Mouse (Mus musculus) kidney, postnatal 0 days (tissue): ENCODE measurements around the gene Dus2. TPM values are rescaled to one million over a fixed set of nuclear protein-coding genes. Genes with fewer than 3 reads are reported as not detected.

Experiments used
- ATAC-seq: fragments of 200-750 bp; cut with Nextera tagmentation; replicated peaks from 2 replicates; pipeline ENCODE4 v1.8.0; 2017; ENCODE audit warnings: low read depth, moderate number of reproducible peaks, moderate TSS enrichment, moderate library complexity; ENCODE audit not compliant: low FRiP score
- DNase-seq: peaks from one replicate; pipeline ENCODE4 v3.0.0-alpha.2; 2016; ENCODE audit warnings: low spot score
- H3K27ac ChIP-seq: fragments of 300-500 bp; sonication (generic); 2 replicates; pipeline ENCODE4 v1.5.1; 2014; ENCODE audit warnings: mild to moderate bottlenecking
- H3K27me3 ChIP-seq: fragments of 300-500 bp; sonication (generic); 2 replicates; pipeline ENCODE4 v1.6.1; 2014; ENCODE audit warnings: low read length, mixed read lengths; ENCODE audit not compliant: insufficient read depth
- H3K36me3 ChIP-seq: fragments of 300-500 bp; sonication (generic); 2 replicates; pipeline ENCODE4 v1.6.1; 2014; ENCODE audit warnings: low read length, mixed read lengths; ENCODE audit not compliant: insufficient read depth
- H3K4me1 ChIP-seq: fragments of 300-500 bp; sonication (generic); replicated peaks from 2 replicates; pipeline ENCODE4 v1.6.1; 2014; ENCODE audit warnings: antibody characterized with exemption, low read length, mixed read lengths; ENCODE audit not compliant: insufficient read depth
- H3K4me2 ChIP-seq: fragments of 300-500 bp; sonication (generic); 2 replicates; pipeline ENCODE4 v1.6.1; 2014; ENCODE audit warnings: mild to moderate bottlenecking, low read length, moderate library complexity, mixed read lengths
- H3K4me3 ChIP-seq: fragments of 300-500 bp; sonication (generic); replicated peaks from 2 replicates; pipeline ENCODE4 v1.5.1; 2014; ENCODE audit warnings: low read depth, low read length
- H3K9ac ChIP-seq: fragments of 300-500 bp; sonication (generic); 2 replicates; pipeline ENCODE4 v1.6.1; 2014; ENCODE audit warnings: low read depth, low read length
- H3K9me3 ChIP-seq: fragments of 300-500 bp; sonication (generic); replicated peaks from 2 replicates; pipeline ENCODE4 v1.6.1; 2016; ENCODE audit warnings: low read length, inconsistent platforms, mixed read lengths
- CTCF ChIP-seq: IDR thresholded peaks from 2 replicates; pipeline ENCODE4 v1.5.1; 2016; ENCODE audit warnings: antibody characterized with exemption, low read depth, mild to moderate bottlenecking, moderate library complexity
- WGBS: fragments of 180-500 bp; shearing (Covaris S2); extraction: QIAGEN DNeasy Blood & Tissue Kit; methylation state at CpG from one replicate; pipeline ENCODE4 v1.1.7; 2014; 5-methylcytosine and 5-hydroxymethylcytosine counted together
- microRNA-seq: library from miRNA; unstranded; fragments of <30 nt; microRNA quantifications from one replicate; pipeline ENCODE4, GENCODE M21; 2016
- polyA plus RNA-seq: library from polyadenylated mRNA; unstranded; fragments of >200 nt; fragmentation: Nextera tagmentation; extraction: Ambion mirVana; gene quantifications from 2 replicates; pipeline ENCODE4 v1.2.1, GENCODE M21; 2015

The Dus2 gene
- polyA plus RNA-seq, 1 experiment from 2014 or later = 11.7 TPM

DNA sequence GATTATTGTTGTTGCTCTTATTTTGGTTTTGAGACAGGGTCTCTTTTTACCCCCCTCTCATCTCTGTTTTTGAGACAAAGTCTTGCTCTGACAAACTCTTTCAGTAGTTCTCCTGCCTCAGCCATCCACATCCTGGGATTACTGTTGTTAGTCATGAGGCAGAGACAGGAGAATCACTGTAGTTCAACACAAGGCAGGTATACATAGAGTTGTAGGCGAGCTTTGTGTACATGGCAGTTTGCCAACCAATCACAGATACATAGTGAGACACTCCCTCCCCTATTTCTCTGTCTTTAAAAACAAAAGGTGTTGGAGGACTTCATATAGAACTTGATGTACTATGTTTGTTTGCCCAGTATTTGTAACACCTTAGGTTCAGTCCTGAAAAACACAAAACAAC is 83.5 kb downstream of the Dus2 start:
- Histone ChIP-seq H3K27me3 (no peaks in the 10 kb centered on the region), H3K27ac (no peak overlapping the region), H3K4me2 (no peak overlapping the region), H3K9ac (no peak overlapping the region), H3K4me1 (0 out of 2 replicates have a peak, but pooled peaks cover 4% of the 10 kb centered on the region), H3K9me3 (no peaks in the 10 kb centered on the region), H3K4me3 (no peak overlapping the region), H3K36me3 (peaks cover 11% of the 10 kb centered on the region; the same call in 1 of the 2 replicates)
- no peak for TF ChIP-seq CTCF
- DNase-seq (no peak), ATAC-seq (no peak)
- 77% methylated on average over 1 of the region's 1 CpGs for WGBS

GRCm38 (mm10) chr8:106075161-106075862 is 84.2 kb downstream of the Dus2 start:
- Histone ChIP-seq H3K4me2 (no peak overlapping the region), H3K9ac (no peak overlapping the region), H3K9me3 (no peaks in the 10 kb centered on the region), H3K36me3 (peaks cover 11% of the 10 kb centered on the region; the same call in 1 of the 2 replicates), H3K27ac (no peak overlapping the region), H3K4me3 (no peak overlapping the region), H3K27me3 (no peaks in the 10 kb centered on the region), H3K4me1 (0 out of 2 replicates have a peak, but pooled peaks cover 4% of the 10 kb centered on the region)
- ATAC-seq = no peak
- DNase-seq = peak; percentile 52
- TF ChIP-seq CTCF = peak; percentile 54
- 76% methylated on average over 9 of the region's 9 CpGs for WGBS

DNA sequence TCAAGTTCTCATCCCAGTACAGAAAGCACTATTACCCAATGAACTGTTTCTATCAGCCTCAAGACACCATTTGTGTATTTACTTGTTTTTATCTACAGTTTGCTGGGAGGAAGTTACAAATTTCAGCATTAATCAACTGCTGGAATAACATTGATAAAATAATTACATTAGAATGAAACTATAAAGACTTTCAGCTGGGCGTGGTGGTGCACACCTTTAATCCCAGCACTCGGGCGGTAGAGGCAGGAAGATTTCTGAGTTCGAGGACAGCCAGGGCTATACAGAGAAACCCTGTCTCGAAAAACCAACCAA is 84.7 kb downstream of the Dus2 start:
- WGBS = 95% methylated on average over 5 of the region's 5 CpGs

DNA sequence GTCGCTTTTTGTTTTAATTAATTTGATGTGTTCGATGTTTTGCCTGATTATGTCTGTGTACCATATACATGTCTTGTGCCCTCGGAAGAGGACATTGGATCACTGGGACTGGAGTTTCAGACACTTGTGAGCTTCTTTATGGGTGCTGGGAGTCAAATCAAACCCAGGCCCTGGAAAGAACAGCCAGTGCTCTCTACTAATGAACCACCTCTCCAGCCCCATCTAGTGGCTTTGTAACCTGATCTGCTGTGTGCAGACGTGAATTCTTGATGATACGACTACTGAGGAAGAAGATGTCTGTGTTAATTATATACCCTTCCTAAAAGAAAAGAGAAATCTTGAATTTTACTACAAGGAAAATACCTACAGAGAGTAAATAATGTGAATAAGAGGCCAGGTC is 85.5 kb downstream of the Dus2 start:
- ATAC-seq = no peak

More for the DNA sequence above, 84.7 kb downstream of the Dus2 start:
- DNase-seq (no peak), ATAC-seq (no peak)
- H3K27ac ChIP-seq = no peak overlapping the region
- H3K27me3 ChIP-seq = no peaks in the 10 kb centered on the region
- H3K4me3 ChIP-seq = no peak overlapping the region
- H3K4me2 ChIP-seq = no peak overlapping the region
- no peak overlapping the region for H3K9ac ChIP-seq
- H3K9me3 ChIP-seq = no peaks in the 10 kb centered on the region
- TF ChIP-seq CTCF = no peak
- H3K4me1 ChIP-seq = 0 out of 2 replicates have a peak, but pooled peaks cover 4% of the 10 kb centered on the region
- peaks cover 11% of the 10 kb centered on the region; the same call in 1 of the 2 replicates for H3K36me3 ChIP-seq

DNA sequence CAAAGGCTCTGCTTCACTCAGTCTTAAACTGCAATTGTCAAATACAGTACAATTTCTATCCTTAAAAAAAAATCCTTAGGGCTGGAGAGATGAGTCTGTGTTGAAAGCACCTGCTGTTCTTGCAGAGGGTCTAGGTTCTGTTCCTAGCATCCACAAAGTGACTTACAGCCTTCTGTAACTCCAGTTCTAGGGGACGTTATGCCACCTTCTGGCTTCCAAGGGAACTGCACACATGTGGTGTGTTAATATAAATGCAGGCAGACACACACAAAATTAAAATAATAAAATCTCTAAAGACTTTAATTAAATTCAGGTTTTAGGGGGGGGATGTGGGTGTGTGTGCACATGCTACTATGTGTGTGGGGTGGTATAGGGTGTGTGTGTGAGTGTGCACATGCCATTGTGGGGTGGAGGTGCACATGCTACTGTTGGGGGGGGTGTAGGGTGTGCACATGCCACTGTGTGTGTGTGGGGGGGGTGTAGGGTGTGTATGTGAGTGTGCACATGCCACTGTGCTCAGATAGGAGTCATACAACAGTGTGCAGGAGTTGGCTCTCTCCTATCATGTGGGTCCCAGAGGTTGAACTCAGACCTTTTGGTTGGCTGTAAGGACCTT is 86.4 kb downstream of the Dus2 start:
- Histone ChIP-seq H3K9me3 (no peaks in the 10 kb centered on the region), H3K27ac (no peak overlapping the region), H3K4me1 (0 out of 2 replicates have a peak, but pooled peaks cover 4% of the 10 kb centered on the region), H3K36me3 (peaks cover 11% of the 10 kb centered on the region; the same call in 1 of the 2 replicates), H3K9ac (no peak overlapping the region), H3K27me3 (no peaks in the 10 kb centered on the region), H3K4me2 (no peak overlapping the region), H3K4me3 (no peak overlapping the region)
- 94% methylated on average over 1 of the region's 1 CpGs for WGBS
- TF ChIP-seq CTCF = no peak; the same call in 1 of the 2 replicates
- ATAC-seq (no peak), DNase-seq (no peak)

More for the DNA sequence above, 85.5 kb downstream of the Dus2 start:
- Histone ChIP-seq H3K27ac (no peak overlapping the region), H3K9me3 (no peaks in the 10 kb centered on the region), H3K4me3 (no peak overlapping the region), H3K4me2 (no peak overlapping the region), H3K27me3 (no peaks in the 10 kb centered on the region), H3K4me1 (0 out of 2 replicates have a peak, but pooled peaks cover 4% of the 10 kb centered on the region), H3K36me3 (peaks cover 11% of the 10 kb centered on the region; the same call in 1 of the 2 replicates), H3K9ac (no peak overlapping the region)
- 67% methylated on average over 5 of the region's 5 CpGs for WGBS
- peak; percentile 32 for DNase-seq
- peak; percentile 59 for TF ChIP-seq CTCF

DNA sequence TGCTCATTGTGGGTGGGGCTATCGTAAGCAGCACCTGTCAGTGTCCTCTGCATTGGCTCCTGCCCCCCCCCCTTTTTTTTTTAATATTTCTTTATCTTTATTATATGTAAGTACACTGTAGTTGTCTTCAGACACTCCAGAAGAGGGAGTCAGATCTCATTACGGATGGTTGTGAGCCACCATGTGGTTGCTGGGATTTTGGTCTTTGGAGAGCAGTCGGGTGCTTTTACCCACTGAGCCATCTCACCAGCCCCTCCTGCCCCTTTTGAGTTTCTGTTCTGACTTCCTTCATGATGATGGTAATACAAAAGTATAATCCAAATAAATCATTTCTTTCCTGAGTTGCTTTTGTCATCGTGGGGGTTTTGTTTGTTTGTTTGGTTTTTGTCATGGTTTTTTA is 111.2 kb downstream of the Dus2 start:
- ATAC-seq = no peak
- no peak overlapping the region for H3K27ac ChIP-seq
- no peaks in the 10 kb centered on the region for H3K9me3 ChIP-seq
- no peak overlapping the region for H3K4me3 ChIP-seq
- H3K4me1 ChIP-seq = no peaks in the 10 kb centered on the region
- no peak for DNase-seq
- WGBS = 94% methylated on average over 4 of the region's 4 CpGs
- no peak overlapping the region for H3K9ac ChIP-seq
- H3K36me3 ChIP-seq = peaks cover 15% of the 10 kb centered on the region; the same call in 1 of the 2 replicates
- TF ChIP-seq CTCF = no peak
- H3K27me3 ChIP-seq = no peaks in the 10 kb centered on the region
- no peak overlapping the region for H3K4me2 ChIP-seq

Small RNAs within 50 kb of the gene (microRNA-seq; reads per million reads assigned to microRNA genes)
- not detected for gene Mir7074

Other genes with a start within 250 kb of the Dus2 start
- gene Gfod2, start 232.7 kb upstream of the Dus2 start, polyA plus RNA-seq = 19.2 and 21.0 TPM in 2 replicates
- gene Ranbp10, start 164.0 kb upstream of the Dus2 start, polyA plus RNA-seq = 7.0 and 8.9 TPM in 2 replicates
- gene Tsnaxip1, start 163.6 kb upstream of the Dus2 start, polyA plus RNA-seq = 0.05 TPM in 1 of 2 replicates, not detected in the other
- 23.4 and 24.9 TPM in 2 replicates for gene Cenpt, start 138.1 kb upstream of the Dus2 start, polyA plus RNA-seq
- gene Thap11, start 136.2 kb upstream of the Dus2 start, polyA plus RNA-seq = 56.0 and 60.8 TPM in 2 replicates
- gene Nutf2, start 130.8 kb upstream of the Dus2 start, polyA plus RNA-seq = 188 and 192 TPM in 2 replicates
- gene Edc4, start 110.5 kb upstream of the Dus2 start, polyA plus RNA-seq = 27.6 and 30.1 TPM in 2 replicates
- gene Nrn1l, start 97.8 kb upstream of the Dus2 start, polyA plus RNA-seq = 0.66 TPM in 1 of 2 replicates, not detected in the other
- gene Pskh1, start 90.9 kb upstream of the Dus2 start, polyA plus RNA-seq = 30.6 and 33.7 TPM in 2 replicates
- 0.67 and 0.77 TPM in 2 replicates for gene Ctrl, start 57.5 kb upstream of the Dus2 start, polyA plus RNA-seq
- 59.7 and 63.1 TPM in 2 replicates for gene Psmb10, start 52.9 kb upstream of the Dus2 start, polyA plus RNA-seq
- gene Lcat, start 48.0 kb upstream of the Dus2 start, polyA plus RNA-seq = 0.45 and 0.50 TPM in 2 replicates
- gene Slc12a4, start 25.2 kb upstream of the Dus2 start, polyA plus RNA-seq = 19.8 and 23.7 TPM in 2 replicates
- not detected in 2 replicates for gene Dpep3, start 11.9 kb upstream of the Dus2 start, polyA plus RNA-seq
- not detected in 2 replicates for gene Dpep2nb, start 14.6 kb downstream of the Dus2 start, polyA plus RNA-seq
- gene Ddx28, start 20.5 kb downstream of the Dus2 start, polyA plus RNA-seq = 16.1 and 16.9 TPM in 2 replicates
- gene Nfatc3, start 67.5 kb downstream of the Dus2 start, polyA plus RNA-seq = 3.8 and 3.9 TPM in 2 replicates
- 21.0 and 21.2 TPM in 2 replicates for gene Esrp2, start 145.6 kb downstream of the Dus2 start, polyA plus RNA-seq
- 8.1 and 9.8 TPM in 2 replicates for gene Pla2g15, start 159.1 kb downstream of the Dus2 start, polyA plus RNA-seq
- 61.0 and 61.6 TPM in 2 replicates for gene Slc7a6, start 177.5 kb downstream of the Dus2 start, polyA plus RNA-seq
- 27.4 and 27.6 TPM in 2 replicates for gene Slc7a6os, start 219.6 kb downstream of the Dus2 start, polyA plus RNA-seq
- 30.1 and 33.1 TPM in 2 replicates for gene Prmt7, start 219.6 kb downstream of the Dus2 start, polyA plus RNA-seq